Mouse (Mus musculus): ENCODE results near the gene Phlda3. TPM values are rescaled to one million over a fixed set of nuclear protein-coding genes. Genes with fewer than 3 reads are reported as not detected.

Phlda3 gene
- 80.7 and 82.0 TPM in 2 replicates for polyA plus RNA-seq (2015; fragmentation: Nextera tagmentation; extraction: Ambion mirVana)

GRCm38 (mm10) chr1:135765645-135766591 lies at the start of gene Phlda3:
Phlda3 (plus strand) TSS chr1:135766119.
- DNase-seq (ENCODE audit: low spot score): peak; percentile 88
- no peaks in the 10 kb centered on the region for H3K9me3 ChIP-seq (ENCODE audit: low read length)
- ATAC-seq: peak; percentile 90
- H3K4me3 ChIP-seq (ENCODE audit: low read depth, low read length): peak within 1 kb of the TSS; percentile 67
- 2% methylated on average over 71 of the region's 90 CpGs for WGBS
- H3K9ac ChIP-seq (replicated peaks; ENCODE audit: low read depth): peak within 1 kb of the TSS; percentile 85
- H3K4me2 ChIP-seq (replicated peaks; ENCODE audit: low read depth, low read length): peak within 1 kb of the TSS; percentile 90
- no peaks in the 10 kb centered on the region for H3K27me3 ChIP-seq (replicated peaks; ENCODE audit: insufficient read depth, low read length)
- H3K36me3 ChIP-seq (ENCODE audit: insufficient read depth, low read length): no peaks in the 10 kb centered on the region
- TF ChIP-seq EP300 (IDR thresholded peaks at IDR 0.05) (no peak), CTCF (IDR thresholded peaks at IDR 0.05) (no peak; the same call in 1 of the 2 replicates)
- peak within 1 kb of the TSS; percentile 88 for H3K27ac ChIP-seq (ENCODE audit: low read length)
- peaks cover 14% of the 10 kb centered on the region; the same call in 1 of the 2 replicates for H3K4me1 ChIP-seq (ENCODE audit: insufficient read depth, low read depth, low read length)

GRCm38 (mm10) chr1:135719486-135719885 lies 46.4 kb upstream of the Phlda3 start:
- no peaks in the 10 kb centered on the region for H3K36me3 ChIP-seq (ENCODE audit: insufficient read depth, low read length)
- WGBS: 15% methylated on average over 9 of the region's 9 CpGs
- ATAC-seq (peak; percentile 79), DNase-seq (ENCODE audit: low spot score) (peak; percentile 88)
- no peak overlapping the region for H3K4me3 ChIP-seq (ENCODE audit: low read depth, low read length)
- no peak overlapping the region for H3K4me2 ChIP-seq (replicated peaks; ENCODE audit: low read depth, low read length)
- TF ChIP-seq CTCF (IDR thresholded peaks at IDR 0.05): peak; percentile 86
- TF ChIP-seq EP300 (IDR thresholded peaks at IDR 0.05): peak; percentile 69
- peaks cover 7% of the 10 kb centered on the region; the same call in 1 of the 2 replicates for H3K4me1 ChIP-seq (ENCODE audit: insufficient read depth, low read depth, low read length)
- no peaks in the 10 kb centered on the region for H3K9me3 ChIP-seq (ENCODE audit: low read length)
- H3K27ac ChIP-seq (ENCODE audit: low read length): no peak overlapping the region
- no peaks in the 10 kb centered on the region for H3K27me3 ChIP-seq (replicated peaks; ENCODE audit: insufficient read depth, low read length)
- H3K9ac ChIP-seq (replicated peaks; ENCODE audit: low read depth): no peak overlapping the region

DNA sequence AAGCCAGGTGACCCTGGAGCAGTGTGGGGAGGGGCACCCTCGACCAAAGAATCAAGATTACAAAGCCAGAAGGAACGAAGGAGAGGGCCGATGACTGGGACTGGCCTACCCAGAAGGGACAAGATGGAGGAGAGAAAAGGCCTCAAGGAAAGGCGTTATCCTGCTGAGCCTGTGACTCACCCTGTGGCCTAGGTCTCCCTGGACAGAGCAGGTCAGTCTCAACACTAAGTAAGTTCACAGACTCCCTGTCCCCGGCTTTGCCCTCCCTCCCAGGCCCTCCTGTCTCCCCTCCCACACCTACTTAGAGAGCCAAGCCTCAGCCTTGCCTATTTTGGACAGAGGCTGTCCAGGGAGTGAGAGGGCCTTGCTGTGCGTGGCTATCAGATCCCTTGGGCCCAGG lies 45.9 kb upstream of the Phlda3 start, which contains the start of gene Csrp1:
Gene Csrp1, plus strand, starts transcription at position 79 of the 400 bp plus-strand sequence.
- Histone ChIP-seq H3K4me3 (ENCODE audit: low read depth, low read length) (no peak within 1 kb of the TSS), H3K27ac (ENCODE audit: low read length) (no peak within 1 kb of the TSS), H3K9me3 (ENCODE audit: low read length) (no peaks in the 10 kb centered on the region), H3K27me3 (replicated peaks; ENCODE audit: insufficient read depth, low read length) (no peaks in the 10 kb centered on the region), H3K9ac (replicated peaks; ENCODE audit: low read depth) (no peak within 1 kb of the TSS), H3K36me3 (ENCODE audit: insufficient read depth, low read length) (no peaks in the 10 kb centered on the region), H3K4me1 (ENCODE audit: insufficient read depth, low read depth, low read length) (peaks cover 7% of the 10 kb centered on the region; the same call in 1 of the 2 replicates), H3K4me2 (replicated peaks; ENCODE audit: low read depth, low read length) (no peak within 1 kb of the TSS)
- WGBS: 51% methylated on average over 6 of the region's 6 CpGs
- peak; percentile 37 for ATAC-seq
- TF ChIP-seq EP300 (IDR thresholded peaks at IDR 0.05) (no peak), CTCF (IDR thresholded peaks at IDR 0.05) (no peak)
- DNase-seq (ENCODE audit: low spot score): no peak

- no peak overlapping the region for H3K27ac ChIP-seq (ENCODE audit: low read length)
- no peaks in the 10 kb centered on the region for H3K27me3 ChIP-seq (replicated peaks; ENCODE audit: insufficient read depth, low read length)
- peak; percentile 62 for DNase-seq (ENCODE audit: low spot score)
- peak; percentile 38; the same call in 1 of the 2 replicates for ATAC-seq
- TF ChIP-seq EP300 (IDR thresholded peaks at IDR 0.05) (no peak), CTCF (IDR thresholded peaks at IDR 0.05) (no peak)
- no peaks in the 10 kb centered on the region for H3K9me3 ChIP-seq (ENCODE audit: low read length)
- 60% methylated on average over 1 of the region's 1 CpGs for WGBS
- H3K4me3 ChIP-seq (ENCODE audit: low read depth, low read length): no peak overlapping the region
- H3K9ac ChIP-seq (replicated peaks; ENCODE audit: low read depth): no peak overlapping the region
- no peak overlapping the region for H3K4me2 ChIP-seq (replicated peaks; ENCODE audit: low read depth, low read length)
- no peaks in the 10 kb centered on the region for H3K36me3 ChIP-seq (ENCODE audit: insufficient read depth, low read length)
- peaks cover 7% of the 10 kb centered on the region; the same call in 1 of the 2 replicates for H3K4me1 ChIP-seq (ENCODE audit: insufficient read depth, low read depth, low read length)
Measured at GRCm38 (mm10) chr1:135723016-135723415, 42.9 kb upstream of the Phlda3 start.

GRCm38 (mm10) chr1:135724134-135724533 lies 41.8 kb upstream of the Phlda3 start:
- no peak overlapping the region for H3K9ac ChIP-seq (replicated peaks; ENCODE audit: low read depth)
- no peak overlapping the region for H3K4me2 ChIP-seq (replicated peaks; ENCODE audit: low read depth, low read length)
- DNase-seq (ENCODE audit: low spot score): peak; percentile 37
- TF ChIP-seq EP300 (IDR thresholded peaks at IDR 0.05) (no peak), CTCF (IDR thresholded peaks at IDR 0.05) (no peak)
- H3K9me3 ChIP-seq (ENCODE audit: low read length): no peaks in the 10 kb centered on the region
- no peak overlapping the region for H3K27ac ChIP-seq (ENCODE audit: low read length)
- no peak overlapping the region for H3K4me3 ChIP-seq (ENCODE audit: low read depth, low read length)
- 56% methylated on average over 4 of the region's 4 CpGs for WGBS
- no peak for ATAC-seq
- H3K36me3 ChIP-seq (ENCODE audit: insufficient read depth, low read length): no peaks in the 10 kb centered on the region
- H3K4me1 ChIP-seq (ENCODE audit: insufficient read depth, low read depth, low read length): peaks cover 11% of the 10 kb centered on the region; the same call in 1 of the 2 replicates
- no peaks in the 10 kb centered on the region for H3K27me3 ChIP-seq (replicated peaks; ENCODE audit: insufficient read depth, low read length)

DNA sequence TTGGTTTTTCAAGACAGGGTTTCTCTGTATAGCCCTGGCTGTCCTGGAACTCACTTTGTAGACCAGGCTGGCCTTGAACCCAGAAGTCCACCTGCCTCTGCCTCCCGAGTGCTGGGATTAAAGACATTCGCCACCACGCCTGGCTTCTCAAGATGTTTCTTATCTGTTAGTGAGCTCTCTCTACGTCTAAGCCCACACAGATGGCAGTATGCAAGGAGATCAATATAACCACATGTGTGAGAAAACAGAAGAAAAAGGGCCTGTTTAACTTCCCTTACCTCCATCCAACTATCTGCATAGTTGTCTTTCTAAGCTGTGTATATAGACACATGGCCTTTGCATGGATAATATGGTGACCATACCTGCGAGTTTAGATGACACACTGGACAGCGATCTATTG lies 40.6 kb upstream of the Phlda3 start:
- H3K4me2 ChIP-seq (replicated peaks; ENCODE audit: low read depth, low read length): no peak overlapping the region
- H3K36me3 ChIP-seq (ENCODE audit: insufficient read depth, low read length): 0 out of 2 replicates have a peak, but pooled peaks cover 3% of the 10 kb centered on the region
- no peaks in the 10 kb centered on the region for H3K27me3 ChIP-seq (replicated peaks; ENCODE audit: insufficient read depth, low read length)
- H3K9me3 ChIP-seq (ENCODE audit: low read length): no peaks in the 10 kb centered on the region
- no peak overlapping the region for H3K27ac ChIP-seq (ENCODE audit: low read length)
- DNase-seq (ENCODE audit: low spot score) (no peak), ATAC-seq (no peak)
- H3K4me1 ChIP-seq (ENCODE audit: insufficient read depth, low read depth, low read length): 0 out of 2 replicates have a peak, but pooled peaks cover 5% of the 10 kb centered on the region
- H3K9ac ChIP-seq (replicated peaks; ENCODE audit: low read depth): no peak overlapping the region
- 89% methylated on average over 6 of the region's 6 CpGs for WGBS
- TF ChIP-seq CTCF (IDR thresholded peaks at IDR 0.05) (no peak), EP300 (IDR thresholded peaks at IDR 0.05) (no peak)
- no peak overlapping the region for H3K4me3 ChIP-seq (ENCODE audit: low read depth, low read length)
